Mouse (Mus musculus) ES-E14 (cell line): ENCODE data around the gene Stard5. TPM values are rescaled to one million over a fixed set of nuclear protein-coding genes. Genes with fewer than 3 reads are reported as not detected.

Source experiments
- DNase-seq: peaks from one replicate; pipeline ENCODE4 v3.0.0-alpha.2; 2013; ENCODE audit warnings: low read depth, low spot score
- H3K27ac ChIP-seq: 2 replicates; pipeline ENCODE4 v1.5.1; 2012; ENCODE audit warnings: low read depth, mild to moderate bottlenecking, low read length, moderate library complexity, mixed read lengths; ENCODE audit not compliant: poor library complexity, insufficient read depth, severe bottlenecking
- H3K36me3 ChIP-seq: 2 replicates; pipeline ENCODE4 v1.6.1; 2012; ENCODE audit warnings: mild to moderate bottlenecking, low read length, moderate library complexity, mixed read lengths; ENCODE audit not compliant: control insufficient read depth, poor library complexity, insufficient read depth, severe bottlenecking
- H3K4me1 ChIP-seq, 2 experiments: fragments of 150-350 bp in 1 of 2; sonication (generic) in 1 of 2; 2 replicates each; pipeline ENCODE4 v1.6.1; 2012; ENCODE audit warnings: low read length in 2 of 2, mild to moderate bottlenecking in 1 of 2, mixed read lengths in 1 of 2; ENCODE audit not compliant: control insufficient read depth in 2 of 2, insufficient read depth in 2 of 2, poor library complexity in 1 of 2
- H3K4me3 ChIP-seq, 2 experiments: fragments of 150-350 bp in 1 of 2; sonication (generic) in 1 of 2; 2 replicates each; pipeline ENCODE4 v1.5.1; 2012; ENCODE audit warnings: low read length in 2 of 2, low read depth in 1 of 2, mild to moderate bottlenecking in 1 of 2, mixed read lengths in 1 of 2; ENCODE audit not compliant: insufficient read depth in 1 of 2, poor library complexity in 1 of 2, severe bottlenecking in 1 of 2
- H3K9ac ChIP-seq: 2 replicates; pipeline ENCODE4 v1.6.1; 2012; ENCODE audit warnings: low read depth, mild to moderate bottlenecking, low read length, mixed read lengths; ENCODE audit not compliant: poor library complexity, insufficient read depth, severe bottlenecking
- H3K9me3 ChIP-seq: fragments of 150-350 bp; sonication (generic); 2 replicates; pipeline ENCODE4 v1.6.1; 2012; ENCODE audit warnings: low read depth, mild to moderate bottlenecking, low read length; ENCODE audit not compliant: control insufficient read depth, insufficient read depth
- CHD2 ChIP-seq: IDR thresholded peaks from 2 replicates; pipeline ENCODE4 v1.6.1; 2014; ENCODE audit warnings: mild to moderate bottlenecking, low read depth, low read length, inconsistent platforms
- HCFC1 ChIP-seq: IDR thresholded peaks from 2 replicates; pipeline ENCODE4 v1.6.1; 2012; ENCODE audit warnings: low read length, inconsistent platforms, borderline replicate concordance; ENCODE audit not compliant: insufficient read depth
- MAFK ChIP-seq: IDR thresholded peaks from 2 replicates; pipeline ENCODE4 v1.6.1; 2014; ENCODE audit warnings: mild to moderate bottlenecking, low read depth, low read length, inconsistent platforms; ENCODE audit not compliant: insufficient read depth
- ZC3H11A ChIP-seq: IDR thresholded peaks from 2 replicates; pipeline ENCODE4 v1.6.1; 2012; ENCODE audit warnings: low read depth, mild to moderate bottlenecking, inconsistent platforms, low read length, borderline replicate concordance
- ZNF384 ChIP-seq: IDR thresholded peaks from 2 replicates; pipeline ENCODE4 v1.6.1; 2012; ENCODE audit warnings: low read depth, low read length, inconsistent platforms
- in situ Hi-C, 2 experiments: fragments of 600-800 bp; cut with MboI; formaldehyde crosslinking; loops; one replicate each; pipeline ENCODE4 v1.15.1; 2025; ENCODE audit warnings: low sequenced_read_pairs in 2 of 2, inconsistent platforms in 1 of 2; ENCODE audit not compliant: unreplicated experiment in 2 of 2
- total RNA-seq: library from RNA; depleted of rRNA; stranded (reverse); fragments of 300-350 nt; gene quantifications from 2 replicates; pipeline ENCODE4 v1.2.3, GENCODE M21; 2012

Gene Stard5
- total RNA-seq, 1 experiment = 8.1 TPM

- no peak overlapping the region for H3K27ac ChIP-seq
- no peak overlapping the region for H3K4me3 ChIP-seq
- no peaks in the 10 kb centered on the region for H3K9me3 ChIP-seq
- no peak for DNase-seq
- in situ Hi-C loops = no loop called here
- H3K4me1 ChIP-seq = no peaks in the 10 kb centered on the region
- no peaks in the 10 kb centered on the region for H3K36me3 ChIP-seq
- TF ChIP-seq ZNF384 (no peak), CHD2 (no peak), MAFK (no peak), HCFC1 (no peak), ZC3H11A (no peak)
- no peak overlapping the region for H3K9ac ChIP-seq
Observed at GRCm38 (mm10) chr7:83662711-83663375, 31.1 kb downstream of the Stard5 start.

GRCm38 (mm10) chr7:83666087-83666595, 34.4 kb downstream of the Stard5 start:
- H3K9ac ChIP-seq = no peak overlapping the region
- H3K27ac ChIP-seq = no peak overlapping the region
- H3K4me1 ChIP-seq = no peaks in the 10 kb centered on the region
- H3K36me3 ChIP-seq = no peaks in the 10 kb centered on the region
- no peak for DNase-seq
- in situ Hi-C loops = no loop called here
- H3K9me3 ChIP-seq = no peaks in the 10 kb centered on the region
- no peak overlapping the region for H3K4me3 ChIP-seq
- TF ChIP-seq ZC3H11A (no peak), CHD2 (no peak), ZNF384 (no peak), HCFC1 (no peak), MAFK (no peak)

GRCm38 (mm10) chr7:83667936-83668645, 36.3 kb downstream of the Stard5 start:
- H3K36me3 ChIP-seq = no peaks in the 10 kb centered on the region
- DNase-seq = no peak
- no peak overlapping the region for H3K27ac ChIP-seq
- H3K9ac ChIP-seq = no peak overlapping the region
- no peak overlapping the region for H3K4me3 ChIP-seq
- H3K9me3 ChIP-seq = no peaks in the 10 kb centered on the region
- H3K4me1 ChIP-seq = no peaks in the 10 kb centered on the region
- in situ Hi-C loops = no loop called here
- TF ChIP-seq MAFK (no peak), CHD2 (no peak), ZNF384 (no peak), HCFC1 (no peak), ZC3H11A (no peak)

- no peaks in the 10 kb centered on the region for H3K36me3 ChIP-seq
- H3K9ac ChIP-seq = no peak overlapping the region
- H3K27ac ChIP-seq = no peak overlapping the region
- DNase-seq = peak; percentile 24
- TF ChIP-seq HCFC1 = no peak
- no peak for TF ChIP-seq MAFK
- 0 out of 2 replicates have a peak, but pooled peaks have one; percentile 56 for TF ChIP-seq ZC3H11A
- TF ChIP-seq CHD2 = no peak
- TF ChIP-seq ZNF384 = peak; percentile 65; the same call in 1 of the 2 replicates
- no peaks in the 10 kb centered on the region for H3K4me1 ChIP-seq
- in situ Hi-C loops = no loop called here
- H3K9me3 ChIP-seq = no peaks in the 10 kb centered on the region
- no peak overlapping the region for H3K4me3 ChIP-seq
Observed at GRCm38 (mm10) chr7:83668724-83669123, 37.0 kb downstream of the Stard5 start.
